Mouse (Mus musculus): ENCODE data around the gene Fndc11. TPM values are rescaled to one million over a fixed set of nuclear protein-coding genes. Genes with fewer than 3 reads are reported as not detected.

Gene Fndc11
- polyA plus RNA-seq, 1 experiment from 2014 or later: 0.55 TPM

DNA sequence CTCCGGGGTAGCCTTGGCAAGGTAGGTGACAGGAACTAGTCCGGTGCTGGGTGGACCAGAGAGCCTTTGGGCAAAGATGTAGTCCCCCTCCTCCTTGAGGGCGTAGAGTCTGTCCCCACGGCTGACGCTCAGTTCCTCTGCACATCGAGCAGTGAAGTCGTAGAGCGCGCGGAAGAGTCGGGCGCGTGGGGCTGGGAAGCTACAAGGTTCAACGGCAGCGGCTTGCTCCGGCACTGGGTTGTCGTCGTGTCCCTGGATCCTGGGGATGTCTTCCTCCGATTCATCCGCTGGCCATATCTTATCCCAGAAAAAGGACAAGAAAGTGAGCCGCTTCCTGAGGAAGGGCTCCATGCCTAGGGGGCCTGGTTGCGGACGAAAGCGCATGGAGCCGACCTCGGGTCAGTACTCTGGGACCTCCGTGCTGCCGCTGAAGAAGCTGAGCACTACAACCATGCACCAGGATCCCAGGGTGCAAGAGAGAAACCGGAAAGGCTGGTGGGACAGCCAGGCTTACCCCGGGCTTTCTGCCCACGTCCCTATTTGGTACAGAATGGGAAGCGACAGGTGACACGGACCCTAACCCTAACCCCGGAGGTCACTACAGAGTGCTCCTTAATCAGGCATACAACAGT lies 7.3 kb upstream of the Fndc11 start:
- Histone ChIP-seq H3K9ac (ENCODE audit: low read depth, low read length) (0 out of 2 replicates have a peak overlapping the region, but pooled peaks have one; percentile 1), H3K4me2 (ENCODE audit: low read length) (peak overlapping the region; percentile 66), H3K4me3 (replicated peaks; ENCODE audit: low read depth, low read length) (peak overlapping the region; percentile 30), H3K27me3 (ENCODE audit: insufficient read depth, low read length) (peaks cover 10% of the 10 kb centered on the region; the same call in 1 of the 2 replicates), H3K4me1 (replicated peaks; ENCODE audit: insufficient read depth, low read length) (peaks cover 7% of the 10 kb centered on the region; the same call in 1 of the 2 replicates), H3K36me3 (ENCODE audit: insufficient read depth, low read length) (no peaks in the 10 kb centered on the region), H3K9me3 (replicated peaks; ENCODE audit: low read length) (no peaks in the 10 kb centered on the region), H3K27ac (no peak overlapping the region)
- TF ChIP-seq CTCF (IDR thresholded peaks at IDR 0.05; ENCODE audit: low read depth): no peak
- DNase-seq (ENCODE audit: low spot score): peak; percentile 16
- ATAC-seq (replicated peaks; ENCODE audit: low FRiP score, low read depth): peak; percentile 21; the same call in 1 of the 2 replicates
- 1% methylated on average over 34 of the region's 34 CpGs for WGBS

DNA sequence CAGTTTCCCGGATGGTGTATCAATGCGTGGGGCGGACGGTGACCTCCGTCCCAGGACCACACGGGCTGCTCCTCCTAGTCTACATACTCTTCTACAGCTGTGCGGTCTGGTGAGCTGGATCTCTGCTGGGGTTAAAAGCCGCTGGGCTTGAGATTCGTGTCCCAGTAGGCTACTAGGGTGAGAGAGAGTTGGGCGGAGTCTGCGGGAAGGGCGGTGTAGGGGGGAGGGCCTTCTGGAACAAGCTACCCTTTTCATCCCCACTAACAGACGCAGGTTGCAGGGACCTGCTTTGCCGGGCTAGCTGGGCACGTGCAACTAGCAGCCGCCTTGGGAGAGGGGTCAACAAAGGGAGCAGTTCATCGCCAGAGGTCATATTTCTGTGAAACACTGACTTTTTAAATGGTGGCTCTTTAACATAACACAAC lies 6.8 kb upstream of the Fndc11 start, which contains the start of gene Srms:
Gene Srms (minus strand): TSS at position 165 of the 425 bp plus-strand sequence.
- 0 out of 2 replicates have a peak within 1 kb of the TSS, but pooled peaks have one; percentile 1 for H3K9ac ChIP-seq (ENCODE audit: low read depth, low read length)
- peak; percentile 54 for DNase-seq (ENCODE audit: low spot score)

DNA sequence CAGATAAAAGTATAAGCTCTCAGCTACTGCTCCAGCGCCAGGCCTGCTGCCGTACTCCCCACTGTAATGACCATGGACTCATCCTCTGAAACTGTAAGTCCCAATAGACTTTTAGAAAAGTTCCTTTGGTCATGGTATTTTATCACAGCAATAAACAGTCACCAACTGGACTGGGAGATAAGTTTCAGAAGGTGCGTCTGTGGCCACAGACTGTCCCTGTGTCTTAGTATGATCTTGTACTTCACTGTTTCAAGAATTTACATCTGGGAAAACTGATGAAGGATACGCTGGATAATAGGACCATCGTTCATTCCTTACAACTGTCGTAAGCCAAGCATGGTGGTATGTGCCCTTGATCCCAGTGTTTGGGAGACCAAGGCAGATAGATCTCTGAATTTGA lies 3.8 kb upstream of the Fndc11 start:
- Histone ChIP-seq H3K9ac (ENCODE audit: low read depth, low read length) (no peak overlapping the region), H3K27ac (no peak overlapping the region), H3K4me3 (replicated peaks; ENCODE audit: low read depth, low read length) (no peak overlapping the region), H3K27me3 (ENCODE audit: insufficient read depth, low read length) (peaks cover 10% of the 10 kb centered on the region; the same call in 1 of the 2 replicates), H3K4me1 (replicated peaks; ENCODE audit: insufficient read depth, low read length) (peaks cover 13% of the 10 kb centered on the region), H3K36me3 (ENCODE audit: insufficient read depth, low read length) (no peaks in the 10 kb centered on the region), H3K9me3 (replicated peaks; ENCODE audit: low read length) (no peaks in the 10 kb centered on the region), H3K4me2 (ENCODE audit: low read length) (no peak overlapping the region)
- no peak for DNase-seq (ENCODE audit: low spot score)
- no peak for TF ChIP-seq CTCF (IDR thresholded peaks at IDR 0.05; ENCODE audit: low read depth)
- no peak for ATAC-seq (replicated peaks; ENCODE audit: low FRiP score, low read depth)
- 86% methylated on average over 6 of the region's 6 CpGs for WGBS

More for the DNA sequence above, 6.8 kb upstream of the Fndc11 start, which contains the start of gene Srms:
- Histone ChIP-seq H3K4me1 (replicated peaks; ENCODE audit: insufficient read depth, low read length) (peaks cover 7% of the 10 kb centered on the region; the same call in 1 of the 2 replicates), H3K4me3 (replicated peaks; ENCODE audit: low read depth, low read length) (peak within 1 kb of the TSS; percentile 30), H3K4me2 (ENCODE audit: low read length) (peak within 1 kb of the TSS; percentile 66), H3K27me3 (ENCODE audit: insufficient read depth, low read length) (peaks cover 10% of the 10 kb centered on the region; the same call in 1 of the 2 replicates), H3K9me3 (replicated peaks; ENCODE audit: low read length) (no peaks in the 10 kb centered on the region), H3K27ac (no peak within 1 kb of the TSS), H3K36me3 (ENCODE audit: insufficient read depth, low read length) (no peaks in the 10 kb centered on the region)
- peak; percentile 83 for ATAC-seq (replicated peaks; ENCODE audit: low FRiP score, low read depth)
- no peak for TF ChIP-seq CTCF (IDR thresholded peaks at IDR 0.05; ENCODE audit: low read depth)
- 3% methylated on average over 17 of the region's 17 CpGs for WGBS

DNA sequence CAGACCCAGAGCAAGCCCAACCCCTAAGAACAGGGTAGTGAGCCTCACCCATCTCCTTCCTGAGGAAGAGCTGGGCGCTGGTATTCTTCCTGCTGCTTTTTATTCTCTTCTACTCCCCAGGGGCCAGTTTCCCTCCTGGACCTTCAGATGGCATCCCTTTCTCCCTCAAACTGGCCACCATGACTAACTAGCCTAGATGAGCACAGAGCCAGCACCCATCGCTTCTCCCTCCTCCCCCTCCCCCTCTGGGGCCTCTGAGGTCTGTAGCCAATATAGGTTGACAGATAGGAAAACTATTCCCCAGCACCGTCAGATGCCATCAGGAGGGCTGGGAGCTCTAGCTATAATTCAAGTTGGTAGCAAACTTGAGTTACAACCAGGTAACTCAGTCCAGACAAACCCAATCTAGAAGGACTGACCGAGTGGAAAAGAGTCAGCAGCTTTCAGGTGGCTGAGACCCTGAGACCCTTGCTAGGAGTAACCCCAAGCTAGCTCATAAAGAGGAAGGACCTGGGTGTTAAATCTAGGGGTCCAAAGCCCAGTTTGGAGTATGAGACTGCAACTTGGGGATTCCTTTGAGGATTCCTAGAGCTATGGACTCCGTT lies 830 bp upstream of the Fndc11 start:
- DNase-seq (ENCODE audit: low spot score) (no peak), ATAC-seq (replicated peaks; ENCODE audit: low FRiP score, low read depth) (no peak)
- Histone ChIP-seq H3K4me2 (ENCODE audit: low read length) (no peak overlapping the region), H3K36me3 (ENCODE audit: insufficient read depth, low read length) (no peaks in the 10 kb centered on the region), H3K27me3 (ENCODE audit: insufficient read depth, low read length) (no peaks in the 10 kb centered on the region), H3K27ac (peak overlapping the region; percentile 32), H3K4me3 (replicated peaks; ENCODE audit: low read depth, low read length) (no peak overlapping the region), H3K4me1 (replicated peaks; ENCODE audit: insufficient read depth, low read length) (peaks cover 6% of the 10 kb centered on the region), H3K9me3 (replicated peaks; ENCODE audit: low read length) (no peaks in the 10 kb centered on the region), H3K9ac (ENCODE audit: low read depth, low read length) (no peak overlapping the region)
- WGBS: 40% methylated on average over 5 of the region's 5 CpGs
- no peak for TF ChIP-seq CTCF (IDR thresholded peaks at IDR 0.05; ENCODE audit: low read depth)

DNA sequence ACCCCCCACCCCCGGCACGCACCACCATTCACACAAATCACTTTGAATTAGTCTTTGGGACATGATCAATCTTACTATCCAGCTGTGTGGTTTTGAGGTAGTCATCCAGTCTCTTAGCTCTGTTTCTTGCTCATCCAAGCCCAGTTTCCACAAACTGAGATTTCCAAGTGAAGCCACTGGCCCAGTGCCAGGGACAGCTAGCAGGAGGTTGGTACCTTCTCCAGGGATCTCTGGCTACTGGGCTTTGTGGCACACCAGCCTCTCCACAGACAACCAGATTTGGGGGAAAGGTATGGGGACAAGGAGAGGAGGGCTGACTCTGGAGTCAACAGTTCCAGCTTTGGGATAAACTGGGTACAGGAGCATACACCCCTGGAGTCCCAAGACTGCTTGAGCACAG lies 548 bp downstream of the Fndc11 start:
- no peaks in the 10 kb centered on the region for H3K9me3 ChIP-seq (replicated peaks; ENCODE audit: low read length)
- peak overlapping the region; percentile 3; the same call in 1 of the 2 replicates for H3K4me3 ChIP-seq (replicated peaks; ENCODE audit: low read depth, low read length)
- 23% methylated on average over 2 of the region's 2 CpGs for WGBS
- DNase-seq (ENCODE audit: low spot score) (no peak), ATAC-seq (replicated peaks; ENCODE audit: low FRiP score, low read depth) (no peak)
- no peaks in the 10 kb centered on the region for H3K36me3 ChIP-seq (ENCODE audit: insufficient read depth, low read length)
- peaks cover 6% of the 10 kb centered on the region for H3K4me1 ChIP-seq (replicated peaks; ENCODE audit: insufficient read depth, low read length)
- H3K27me3 ChIP-seq (ENCODE audit: insufficient read depth, low read length): no peaks in the 10 kb centered on the region
- H3K9ac ChIP-seq (ENCODE audit: low read depth, low read length): 0 out of 2 replicates have a peak overlapping the region, but pooled peaks have one; percentile 14
- H3K27ac ChIP-seq: peak overlapping the region; percentile 32
- TF ChIP-seq CTCF (IDR thresholded peaks at IDR 0.05; ENCODE audit: low read depth): no peak
- peak overlapping the region; percentile 56 for H3K4me2 ChIP-seq (ENCODE audit: low read length)

DNA sequence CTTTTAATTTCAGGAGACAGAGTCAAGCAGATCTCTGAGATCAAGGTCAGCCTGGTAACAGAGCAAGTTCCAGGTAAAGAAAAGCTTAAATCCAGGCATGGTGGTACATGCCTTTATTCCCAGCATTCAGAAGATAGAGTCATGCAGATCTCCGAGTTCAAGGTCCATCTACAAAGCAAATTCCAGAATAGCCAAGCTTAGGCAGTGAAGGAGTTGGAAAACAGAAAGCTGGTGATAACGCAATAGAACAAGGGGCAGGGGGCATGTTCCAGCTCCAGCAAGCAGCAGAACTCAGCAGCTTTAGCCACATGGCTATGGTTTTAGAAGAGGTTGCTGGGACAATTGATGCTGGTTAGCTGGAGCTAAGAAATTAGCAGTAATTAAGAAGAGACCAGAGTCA lies 5.2 kb downstream of the Fndc11 start:
- Histone ChIP-seq H3K4me2 (ENCODE audit: low read length) (no peak overlapping the region), H3K27ac (no peak overlapping the region), H3K4me3 (replicated peaks; ENCODE audit: low read depth, low read length) (no peak overlapping the region), H3K9ac (ENCODE audit: low read depth, low read length) (no peak overlapping the region), H3K36me3 (ENCODE audit: insufficient read depth, low read length) (0 out of 2 replicates have a peak, but pooled peaks cover 6% of the 10 kb centered on the region), H3K9me3 (replicated peaks; ENCODE audit: low read length) (no peaks in the 10 kb centered on the region), H3K4me1 (replicated peaks; ENCODE audit: insufficient read depth, low read length) (peaks cover 5% of the 10 kb centered on the region), H3K27me3 (ENCODE audit: insufficient read depth, low read length) (no peaks in the 10 kb centered on the region)
- ATAC-seq (replicated peaks; ENCODE audit: low FRiP score, low read depth) (no peak), DNase-seq (ENCODE audit: low spot score) (no peak)
- WGBS: 92% methylated on average over 2 of the region's 2 CpGs
- no peak for TF ChIP-seq CTCF (IDR thresholded peaks at IDR 0.05; ENCODE audit: low read depth)
